Mouse (Mus musculus): ENCODE data around the gene Shroom3.

The Shroom3 gene

GRCm38 (mm10) chr5:92698837-92699529 lies 15.7 kb downstream of the Shroom3 start:
- DNase-seq, result no peak

GRCm38 (mm10) chr5:92701750-92702149 lies 18.5 kb downstream of the Shroom3 start:
- no peak for DNase-seq

GRCm38 (mm10) chr5:92703671-92704070 lies 20.4 kb downstream of the Shroom3 start:
- DNase-seq, result no peak

- DNase-seq, result no peak
Measured at GRCm38 (mm10) chr5:92707921-92708491, 24.8 kb downstream of the Shroom3 start.

GRCm38 (mm10) chr5:92710779-92711178 lies 27.5 kb downstream of the Shroom3 start:
- DNase-seq, result no peak

- DNase-seq, result no peak
Measured at GRCm38 (mm10) chr5:92711666-92712290, 28.5 kb downstream of the Shroom3 start.

GRCm38 (mm10) chr5:92712621-92713395 lies 29.6 kb downstream of the Shroom3 start:
- DNase-seq, result no peak

GRCm38 (mm10) chr5:92714886-92715285 lies 31.7 kb downstream of the Shroom3 start:
- no peak for DNase-seq

- DNase-seq, result no peak
Measured at GRCm38 (mm10) chr5:92715319-92715718, 32.1 kb downstream of the Shroom3 start.

- no peak for DNase-seq
Measured at GRCm38 (mm10) chr5:92715890-92716289, 32.7 kb downstream of the Shroom3 start.

GRCm38 (mm10) chr5:92717666-92718360 lies 34.6 kb downstream of the Shroom3 start:
- DNase-seq, result no peak

GRCm38 (mm10) chr5:92718856-92719255 lies 35.6 kb downstream of the Shroom3 start:
- no peak for DNase-seq

- no peak for DNase-seq
Measured at GRCm38 (mm10) chr5:92721610-92722009, 38.4 kb downstream of the Shroom3 start.

- DNase-seq, result peak; percentile 87
Measured at GRCm38 (mm10) chr5:92725935-92726334, 42.7 kb downstream of the Shroom3 start.

- peak; percentile 72 for DNase-seq
Measured at GRCm38 (mm10) chr5:92728252-92728828, 45.1 kb downstream of the Shroom3 start.

- DNase-seq, result no peak
Measured at GRCm38 (mm10) chr5:92729221-92729620, 46.0 kb downstream of the Shroom3 start.

- DNase-seq, result no peak
Measured at GRCm38 (mm10) chr5:92741802-92742201, 58.6 kb downstream of the Shroom3 start.

GRCm38 (mm10) chr5:92742701-92743100 lies 59.5 kb downstream of the Shroom3 start:
- DNase-seq, result no peak

GRCm38 (mm10) chr5:92745390-92746253 lies 62.4 kb downstream of the Shroom3 start:
- DNase-seq, result no peak

- no peak for DNase-seq
Measured at GRCm38 (mm10) chr5:92751488-92751887, 68.3 kb downstream of the Shroom3 start.

GRCm38 (mm10) chr5:92755241-92755775 lies 72.1 kb downstream of the Shroom3 start:
- DNase-seq, result no peak
